Mouse (Mus musculus): ENCODE measurements around the gene Rnf167.

DNA sequence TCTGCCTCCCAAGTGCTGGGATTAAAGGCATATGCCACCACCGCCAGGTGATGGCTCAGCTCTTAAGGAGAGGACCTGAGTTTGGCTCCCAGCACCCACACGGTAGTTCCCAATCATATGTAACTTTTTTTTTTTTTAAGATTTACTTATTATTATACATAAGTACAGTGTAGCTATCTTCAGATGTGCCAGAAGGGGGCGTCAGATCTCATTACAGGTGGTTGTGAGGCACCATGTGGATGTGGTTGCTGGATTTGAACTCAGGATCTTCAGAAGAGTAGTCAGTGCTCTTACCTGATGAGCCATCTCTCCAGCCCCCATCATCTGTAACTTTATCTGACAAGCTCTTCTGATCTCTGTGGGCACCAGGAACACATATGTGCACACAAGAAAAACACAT, 50.3 kb downstream of the Rnf167 start:
- TF ChIP-seq CTCF (IDR thresholded peaks at IDR 0.05; ENCODE audit: low read depth, low read length) = no peak
- no peak for TF ChIP-seq POLR2A (IDR thresholded peaks at IDR 0.05; ENCODE audit: extremely low read depth, insufficient read depth, low read length)

Measured in liver, adult 2 months (tissue).